Mouse (Mus musculus) naive thymus-derived CD4-positive, alpha-beta T cell, adult 2 months (primary cell): Measurements from ENCODE around the gene Olfr11.

Experiments used
- DNase-seq: peaks from one replicate; pipeline ENCODE4 v3.0.0-alpha.2; 2011; ENCODE audit warnings: low read depth

The Olfr11 gene

GRCm38 (mm10) chr13:21642418-21642817 is at the start of gene Olfr11:
Gene Olfr11, minus strand, starts transcription at chr13:21642518.
- no peak for DNase-seq

GRCm38 (mm10) chr13:21677305-21677704 is 35.0 kb upstream of the Olfr11 start, which contains the start of gene Olfr1360:
Gene Olfr1360, minus strand, starts transcription at chr13:21677405.
- no peak for DNase-seq

GRCm38 (mm10) chr13:21663286-21663685 is 21.0 kb upstream of the Olfr11 start, which contains the start of gene Olfr1361:
Gene Olfr1361, minus strand, starts transcription at chr13:21663386.
- DNase-seq = no peak

- no peak for DNase-seq
These were observed 28.4 kb downstream of the Olfr11 start, which contains the start of gene Olfr1362 for GRCm38 (mm10) chr13:21613922-21614321. Gene Olfr1362, minus strand, starts transcription at chr13:21614022.

GRCm38 (mm10) chr13:21591618-21592017 is 50.7 kb downstream of the Olfr11 start:
- DNase-seq = no peak
